Mouse (Mus musculus) heart, embryonic 13.5 days (tissue): Measurements from ENCODE around the gene Ric8a. TPM values are rescaled to one million over a fixed set of nuclear protein-coding genes. Genes with fewer than 3 reads are reported as not detected.

Source experiments
- ATAC-seq: fragments of 200-750 bp; cut with Nextera tagmentation; 2 replicates; pipeline ENCODE4 v1.8.0; 2017; ENCODE audit warnings: moderate TSS enrichment; ENCODE audit not compliant: insufficient number of reproducible peaks, low FRiP score, low TSS enrichment; ENCODE audit errors: extremely low read depth
- H3K27ac ChIP-seq: fragments of 300-500 bp; sonication (generic); replicated peaks from 2 replicates; pipeline ENCODE4 v1.5.1; 2015; ENCODE audit warnings: moderate library complexity, mild to moderate bottlenecking, inconsistent platforms
- H3K27me3 ChIP-seq: fragments of 300-500 bp; sonication (generic); replicated peaks from 2 replicates; pipeline ENCODE4 v1.6.1; 2015; ENCODE audit warnings: mild to moderate bottlenecking, inconsistent platforms
- H3K36me3 ChIP-seq: fragments of 300-500 bp; sonication (generic); 2 replicates; pipeline ENCODE4 v1.6.1; 2015; ENCODE audit warnings: mild to moderate bottlenecking, inconsistent platforms
- H3K4me1 ChIP-seq: fragments of 300-500 bp; sonication (generic); 2 replicates; pipeline ENCODE4 v1.6.1; 2015; ENCODE audit warnings: inconsistent platforms
- H3K4me2 ChIP-seq: fragments of 300-500 bp; sonication (generic); 2 replicates; pipeline ENCODE4 v1.6.1; 2015; ENCODE audit warnings: inconsistent platforms, mild to moderate bottlenecking, moderate library complexity
- H3K4me3 ChIP-seq: fragments of 300-500 bp; sonication (generic); 2 replicates; pipeline ENCODE4 v1.5.1; 2015; ENCODE audit warnings: moderate library complexity, mild to moderate bottlenecking, inconsistent platforms
- H3K9ac ChIP-seq: fragments of 300-500 bp; sonication (generic); 2 replicates; pipeline ENCODE4 v1.6.1; 2015; ENCODE audit warnings: inconsistent platforms, mild to moderate bottlenecking, moderate library complexity
- H3K9me3 ChIP-seq: fragments of 300-500 bp; sonication (generic); 2 replicates; pipeline ENCODE4 v1.6.1; 2016; ENCODE audit warnings: inconsistent platforms
- WGBS: fragments of 180-500 bp; shearing (Covaris S2); methylation state at CpG from one replicate; pipeline ENCODE4 v1.1.7; 2015; ENCODE audit warnings: mixed read lengths; 5-methylcytosine and 5-hydroxymethylcytosine counted together
- polyA plus RNA-seq: library from polyadenylated mRNA; unstranded; fragments of >200 nt; fragmentation: Nextera tagmentation; extraction: Ambion mirVana; gene quantifications from 2 replicates; pipeline ENCODE4 v1.2.1, GENCODE M21; 2015

Gene Ric8a
- polyA plus RNA-seq, 1 experiment from 2014 or later: 40.1 TPM

GRCm38 (mm10) chr7:140847755-140848580 lies 8.8 kb upstream of the Ric8a start, which contains the start of gene Odf3:
TSS of gene Odf3 (plus strand) at chr7:140847805.
- Histone ChIP-seq H3K27me3 (peaks cover 41% of the 10 kb centered on the region), H3K9me3 (no peaks in the 10 kb centered on the region), H3K4me2 (no peak within 1 kb of the TSS), H3K9ac (peak within 1 kb of the TSS; percentile 37), H3K36me3 (peaks cover 23% of the 10 kb centered on the region), H3K27ac (no peak within 1 kb of the TSS), H3K4me3 (no peak within 1 kb of the TSS), H3K4me1 (peaks cover 10% of the 10 kb centered on the region; the same call in 1 of the 2 replicates)
- WGBS: 48% methylated on average over 11 of the region's 11 CpGs
- ATAC-seq: no peak

- Histone ChIP-seq H3K36me3 (peaks cover 29% of the 10 kb centered on the region), H3K4me3 (no peak overlapping the region), H3K27me3 (peaks cover 35% of the 10 kb centered on the region), H3K9me3 (no peaks in the 10 kb centered on the region), H3K9ac (no peak overlapping the region), H3K27ac (no peak overlapping the region), H3K4me1 (peaks cover 10% of the 10 kb centered on the region; the same call in 1 of the 2 replicates), H3K4me2 (no peak overlapping the region)
- ATAC-seq: no peak
- WGBS: 83% methylated on average over 10 of the region's 10 CpGs
Observed at GRCm38 (mm10) chr7:140848591-140848990, 8.2 kb upstream of the Ric8a start.

- Histone ChIP-seq H3K4me2 (no peak overlapping the region), H3K9me3 (no peaks in the 10 kb centered on the region), H3K27ac (no peak overlapping the region), H3K9ac (no peak overlapping the region), H3K36me3 (peaks cover 43% of the 10 kb centered on the region), H3K27me3 (peaks cover 5% of the 10 kb centered on the region; the same call in 1 of the 2 replicates), H3K4me1 (peaks cover 20% of the 10 kb centered on the region), H3K4me3 (no peak overlapping the region)
- WGBS: 96% methylated on average over 4 of the region's 4 CpGs
- ATAC-seq: no peak
Observed at GRCm38 (mm10) chr7:140851916-140852315, 4.8 kb upstream of the Ric8a start.

GRCm38 (mm10) chr7:140853386-140853785 lies 3.4 kb upstream of the Ric8a start:
- WGBS: 84% methylated on average over 9 of the region's 9 CpGs
- Histone ChIP-seq H3K4me1 (peaks cover 18% of the 10 kb centered on the region), H3K27me3 (no peaks in the 10 kb centered on the region), H3K4me2 (no peak overlapping the region), H3K9ac (no peak overlapping the region), H3K36me3 (peaks cover 43% of the 10 kb centered on the region), H3K27ac (no peak overlapping the region), H3K4me3 (no peak overlapping the region), H3K9me3 (no peaks in the 10 kb centered on the region)
- no peak for ATAC-seq

GRCm38 (mm10) chr7:140854483-140854882 lies 2.3 kb upstream of the Ric8a start:
- ATAC-seq: no peak
- H3K27ac ChIP-seq: no peak overlapping the region
- no peaks in the 10 kb centered on the region for H3K27me3 ChIP-seq
- peak overlapping the region; percentile 96; the same call in 1 of the 2 replicates for H3K4me2 ChIP-seq
- H3K4me3 ChIP-seq: peak overlapping the region; percentile 70; the same call in 1 of the 2 replicates
- H3K9me3 ChIP-seq: no peaks in the 10 kb centered on the region
- peaks cover 28% of the 10 kb centered on the region for H3K4me1 ChIP-seq
- no peak overlapping the region for H3K9ac ChIP-seq
- peaks cover 54% of the 10 kb centered on the region for H3K36me3 ChIP-seq
- 91% methylated on average over 18 of the region's 18 CpGs for WGBS

GRCm38 (mm10) chr7:140855181-140855580 lies 1.6 kb upstream of the Ric8a start:
- 67% methylated on average over 9 of the region's 9 CpGs for WGBS
- no peak overlapping the region for H3K27ac ChIP-seq

GRCm38 (mm10) chr7:140855860-140856784 lies 635 bp upstream of the Ric8a start, which contains the start of gene Gm45785:
TSS of gene Gm45785 (minus strand) at chr7:140856331.
- Histone ChIP-seq H3K27me3 (no peaks in the 10 kb centered on the region), H3K9me3 (no peaks in the 10 kb centered on the region)
- peak; percentile 69 for ATAC-seq

More at GRCm38 (mm10) chr7:140855181-140855580, 1.6 kb upstream of the Ric8a start:
- peak overlapping the region; percentile 96 for H3K9ac ChIP-seq
- peaks cover 61% of the 10 kb centered on the region for H3K36me3 ChIP-seq
- no peaks in the 10 kb centered on the region for H3K9me3 ChIP-seq
- H3K4me3 ChIP-seq: peak overlapping the region; percentile 70
- ATAC-seq: no peak
- H3K4me2 ChIP-seq: peak overlapping the region; percentile 96
- peaks cover 28% of the 10 kb centered on the region for H3K4me1 ChIP-seq
- no peaks in the 10 kb centered on the region for H3K27me3 ChIP-seq

GRCm38 (mm10) chr7:140857550-140858505 lies 1.1 kb downstream of the Ric8a start, which contains the start of gene Bet1l:
TSS of gene Bet1l (minus strand) at chr7:140857577.
- WGBS: 29% methylated on average over 40 of the region's 40 CpGs
- peaks cover 66% of the 10 kb centered on the region for H3K36me3 ChIP-seq
- 0 out of 2 replicates have a peak, but pooled peaks have one; percentile 0 for ATAC-seq
- H3K9ac ChIP-seq: peak within 1 kb of the TSS; percentile 96
- H3K4me1 ChIP-seq: peaks cover 28% of the 10 kb centered on the region
- H3K27me3 ChIP-seq: no peaks in the 10 kb centered on the region
- H3K27ac ChIP-seq: peak within 1 kb of the TSS; percentile 93
- peak within 1 kb of the TSS; percentile 96 for H3K4me2 ChIP-seq
- peak within 1 kb of the TSS; percentile 70 for H3K4me3 ChIP-seq
- H3K9me3 ChIP-seq: no peaks in the 10 kb centered on the region

More at GRCm38 (mm10) chr7:140855860-140856784, 635 bp upstream of the Ric8a start, which contains the start of gene Gm45785:
- peaks cover 66% of the 10 kb centered on the region for H3K36me3 ChIP-seq
- under 1% methylated on average over 51 of the region's 51 CpGs for WGBS
- peak within 1 kb of the TSS; percentile 96 for H3K4me2 ChIP-seq
- peaks cover 28% of the 10 kb centered on the region for H3K4me1 ChIP-seq
- peak within 1 kb of the TSS; percentile 70 for H3K4me3 ChIP-seq
- H3K27ac ChIP-seq: peak within 1 kb of the TSS; percentile 93
- H3K9ac ChIP-seq: peak within 1 kb of the TSS; percentile 96

GRCm38 (mm10) chr7:140858746-140859145 lies 2.0 kb downstream of the Ric8a start:
- H3K36me3 ChIP-seq: peaks cover 66% of the 10 kb centered on the region
- peak overlapping the region; percentile 70 for H3K4me3 ChIP-seq
- 94% methylated on average over 8 of the region's 8 CpGs for WGBS
- no peak overlapping the region for H3K27ac ChIP-seq
- peak overlapping the region; percentile 96 for H3K9ac ChIP-seq
- H3K4me2 ChIP-seq: peak overlapping the region; percentile 96
- H3K4me1 ChIP-seq: peaks cover 28% of the 10 kb centered on the region
- H3K27me3 ChIP-seq: no peaks in the 10 kb centered on the region
- H3K9me3 ChIP-seq: no peaks in the 10 kb centered on the region
- ATAC-seq: no peak

GRCm38 (mm10) chr7:140859997-140860396 lies 3.2 kb downstream of the Ric8a start:
- no peak for ATAC-seq
- WGBS: 68% methylated on average over 6 of the region's 6 CpGs
- no peaks in the 10 kb centered on the region for H3K9me3 ChIP-seq
- peaks cover 67% of the 10 kb centered on the region for H3K36me3 ChIP-seq
- peaks cover 25% of the 10 kb centered on the region for H3K4me1 ChIP-seq
- H3K27ac ChIP-seq: no peak overlapping the region
- H3K9ac ChIP-seq: no peak overlapping the region
- H3K4me3 ChIP-seq: no peak overlapping the region
- no peaks in the 10 kb centered on the region for H3K27me3 ChIP-seq
- no peak overlapping the region for H3K4me2 ChIP-seq
